Mouse (Mus musculus): ENCODE measurements around the gene Babam2. TPM values are rescaled to one million over a fixed set of nuclear protein-coding genes. Genes with fewer than 3 reads are reported as not detected.

The Babam2 gene
- polyA plus RNA-seq, 1 experiment from 2014 or later = 35.4 TPM

- WGBS = 88% methylated on average over 5 of the region's 5 CpGs
- no peak for ATAC-seq (ENCODE audit: insufficient number of reproducible peaks, insufficient read depth, low FRiP score, low TSS enrichment, low read depth)
Measured at GRCm38 (mm10) chr5:31887590-31887989, 190.1 kb downstream of the Babam2 start.

GRCm38 (mm10) chr5:31888341-31888740 is 190.9 kb downstream of the Babam2 start:
- no peaks in the 10 kb centered on the region for H3K27me3 ChIP-seq
- ATAC-seq (ENCODE audit: insufficient number of reproducible peaks, insufficient read depth, low FRiP score, low TSS enrichment, low read depth) = no peak

More at GRCm38 (mm10) chr5:31887590-31887989, 190.1 kb downstream of the Babam2 start:
- Histone ChIP-seq H3K9me3 (no peaks in the 10 kb centered on the region), H3K27ac (no peak overlapping the region), H3K9ac (replicated peaks) (no peak overlapping the region), H3K4me2 (no peak overlapping the region), H3K36me3 (no peaks in the 10 kb centered on the region), H3K4me1 (replicated peaks) (no peaks in the 10 kb centered on the region), H3K27me3 (no peaks in the 10 kb centered on the region), H3K4me3 (replicated peaks) (no peak overlapping the region)

GRCm38 (mm10) chr5:31892631-31893030 is 195.1 kb downstream of the Babam2 start:
- H3K4me3 ChIP-seq (replicated peaks) = no peak overlapping the region
- H3K4me1 ChIP-seq (replicated peaks) = no peaks in the 10 kb centered on the region
- H3K4me2 ChIP-seq = no peak overlapping the region
- no peak for ATAC-seq (ENCODE audit: insufficient number of reproducible peaks, insufficient read depth, low FRiP score, low TSS enrichment, low read depth)
- H3K9me3 ChIP-seq = no peaks in the 10 kb centered on the region
- WGBS = 75% methylated on average over 4 of the region's 4 CpGs
- H3K9ac ChIP-seq (replicated peaks) = no peak overlapping the region
- no peaks in the 10 kb centered on the region for H3K36me3 ChIP-seq
- no peak overlapping the region for H3K27ac ChIP-seq
- H3K27me3 ChIP-seq = no peaks in the 10 kb centered on the region

More at GRCm38 (mm10) chr5:31888341-31888740, 190.9 kb downstream of the Babam2 start:
- no peak overlapping the region for H3K4me3 ChIP-seq (replicated peaks)
- no peaks in the 10 kb centered on the region for H3K36me3 ChIP-seq
- no peak overlapping the region for H3K4me2 ChIP-seq
- H3K9ac ChIP-seq (replicated peaks) = no peak overlapping the region
- 80% methylated on average over 3 of the region's 3 CpGs for WGBS
- H3K9me3 ChIP-seq = no peaks in the 10 kb centered on the region
- no peak overlapping the region for H3K27ac ChIP-seq
- no peaks in the 10 kb centered on the region for H3K4me1 ChIP-seq (replicated peaks)

- 93% methylated on average over 3 of the region's 3 CpGs for WGBS
- Histone ChIP-seq H3K9me3 (no peaks in the 10 kb centered on the region), H3K4me3 (replicated peaks) (no peak overlapping the region), H3K36me3 (no peaks in the 10 kb centered on the region), H3K27me3 (no peaks in the 10 kb centered on the region), H3K4me1 (replicated peaks) (no peaks in the 10 kb centered on the region), H3K4me2 (no peak overlapping the region), H3K9ac (replicated peaks) (no peak overlapping the region), H3K27ac (no peak overlapping the region)
- ATAC-seq (ENCODE audit: insufficient number of reproducible peaks, insufficient read depth, low FRiP score, low TSS enrichment, low read depth) = no peak
Measured at GRCm38 (mm10) chr5:31899901-31900300, 202.4 kb downstream of the Babam2 start.

GRCm38 (mm10) chr5:31902144-31902543 is 204.7 kb downstream of the Babam2 start:
- no peak overlapping the region for H3K4me3 ChIP-seq (replicated peaks)
- no peak overlapping the region for H3K4me2 ChIP-seq
- no peaks in the 10 kb centered on the region for H3K27me3 ChIP-seq
- WGBS = 91% methylated on average over 2 of the region's 2 CpGs
- no peak for ATAC-seq (ENCODE audit: insufficient number of reproducible peaks, insufficient read depth, low FRiP score, low TSS enrichment, low read depth)
- H3K9me3 ChIP-seq = no peaks in the 10 kb centered on the region
- peaks cover 10% of the 10 kb centered on the region; the same call in 1 of the 2 replicates for H3K4me1 ChIP-seq (replicated peaks)
- H3K36me3 ChIP-seq = no peaks in the 10 kb centered on the region
- no peak overlapping the region for H3K9ac ChIP-seq (replicated peaks)
- H3K27ac ChIP-seq = no peak overlapping the region

- H3K36me3 ChIP-seq = no peaks in the 10 kb centered on the region
- no peaks in the 10 kb centered on the region for H3K27me3 ChIP-seq
- H3K4me3 ChIP-seq (replicated peaks) = no peak overlapping the region
- H3K27ac ChIP-seq = no peak overlapping the region
- H3K4me1 ChIP-seq (replicated peaks) = peaks cover 10% of the 10 kb centered on the region; the same call in 1 of the 2 replicates
- no peaks in the 10 kb centered on the region for H3K9me3 ChIP-seq
- ATAC-seq (ENCODE audit: insufficient number of reproducible peaks, insufficient read depth, low FRiP score, low TSS enrichment, low read depth) = no peak
- no peak overlapping the region for H3K4me2 ChIP-seq
- H3K9ac ChIP-seq (replicated peaks) = no peak overlapping the region
- 80% methylated on average over 5 of the region's 5 CpGs for WGBS
Measured at GRCm38 (mm10) chr5:31902891-31903290, 205.4 kb downstream of the Babam2 start.

- Histone ChIP-seq H3K27me3 (no peaks in the 10 kb centered on the region), H3K9me3 (no peaks in the 10 kb centered on the region), H3K27ac (no peak overlapping the region), H3K4me3 (replicated peaks) (no peak overlapping the region), H3K9ac (replicated peaks) (no peak overlapping the region), H3K4me1 (replicated peaks) (peaks cover 10% of the 10 kb centered on the region; the same call in 1 of the 2 replicates), H3K4me2 (no peak overlapping the region), H3K36me3 (no peaks in the 10 kb centered on the region)
- WGBS = 74% methylated on average over 6 of the region's 6 CpGs
- no peak for ATAC-seq (ENCODE audit: insufficient number of reproducible peaks, insufficient read depth, low FRiP score, low TSS enrichment, low read depth)
Measured at GRCm38 (mm10) chr5:31904968-31905683, 207.6 kb downstream of the Babam2 start.

GRCm38 (mm10) chr5:31905808-31906207 is 208.3 kb downstream of the Babam2 start:
- peaks cover 10% of the 10 kb centered on the region; the same call in 1 of the 2 replicates for H3K4me1 ChIP-seq (replicated peaks)
- ATAC-seq (ENCODE audit: insufficient number of reproducible peaks, insufficient read depth, low FRiP score, low TSS enrichment, low read depth) = no peak
- H3K36me3 ChIP-seq = no peaks in the 10 kb centered on the region
- no peak overlapping the region for H3K4me3 ChIP-seq (replicated peaks)
- H3K9ac ChIP-seq (replicated peaks) = no peak overlapping the region
- no peak overlapping the region for H3K27ac ChIP-seq
- no peaks in the 10 kb centered on the region for H3K9me3 ChIP-seq
- H3K4me2 ChIP-seq = no peak overlapping the region
- WGBS = 72% methylated on average over 7 of the region's 7 CpGs
- no peaks in the 10 kb centered on the region for H3K27me3 ChIP-seq

GRCm38 (mm10) chr5:31906286-31906951 is 208.9 kb downstream of the Babam2 start:
- no peaks in the 10 kb centered on the region for H3K36me3 ChIP-seq
- no peaks in the 10 kb centered on the region for H3K27me3 ChIP-seq
- ATAC-seq (ENCODE audit: insufficient number of reproducible peaks, insufficient read depth, low FRiP score, low TSS enrichment, low read depth) = no peak
- 83% methylated on average over 7 of the region's 7 CpGs for WGBS
- H3K4me3 ChIP-seq (replicated peaks) = no peak overlapping the region
- no peak overlapping the region for H3K4me2 ChIP-seq
- H3K9me3 ChIP-seq = no peaks in the 10 kb centered on the region
- peaks cover 10% of the 10 kb centered on the region; the same call in 1 of the 2 replicates for H3K4me1 ChIP-seq (replicated peaks)
- H3K27ac ChIP-seq = no peak overlapping the region
- H3K9ac ChIP-seq (replicated peaks) = no peak overlapping the region

- no peaks in the 10 kb centered on the region for H3K27me3 ChIP-seq
- WGBS = 89% methylated on average over 2 of the region's 2 CpGs
- H3K4me3 ChIP-seq (replicated peaks) = no peak overlapping the region
- no peaks in the 10 kb centered on the region for H3K36me3 ChIP-seq
- no peak overlapping the region for H3K4me2 ChIP-seq
- no peak overlapping the region for H3K9ac ChIP-seq (replicated peaks)
- ATAC-seq (ENCODE audit: insufficient number of reproducible peaks, insufficient read depth, low FRiP score, low TSS enrichment, low read depth) = no peak
- H3K9me3 ChIP-seq = no peaks in the 10 kb centered on the region
- H3K27ac ChIP-seq = no peak overlapping the region
- H3K4me1 ChIP-seq (replicated peaks) = peaks cover 10% of the 10 kb centered on the region; the same call in 1 of the 2 replicates
Measured at GRCm38 (mm10) chr5:31907959-31908358, 210.5 kb downstream of the Babam2 start.

GRCm38 (mm10) chr5:31908818-31909217 is 211.3 kb downstream of the Babam2 start:
- ATAC-seq (ENCODE audit: insufficient number of reproducible peaks, insufficient read depth, low FRiP score, low TSS enrichment, low read depth) = no peak
- Histone ChIP-seq H3K9ac (replicated peaks) (no peak overlapping the region), H3K36me3 (no peaks in the 10 kb centered on the region), H3K4me3 (replicated peaks) (no peak overlapping the region), H3K27ac (no peak overlapping the region), H3K27me3 (no peaks in the 10 kb centered on the region), H3K4me2 (no peak overlapping the region), H3K9me3 (no peaks in the 10 kb centered on the region), H3K4me1 (replicated peaks) (peaks cover 10% of the 10 kb centered on the region; the same call in 1 of the 2 replicates)
- 82% methylated on average over 2 of the region's 2 CpGs for WGBS
